Mouse (Mus musculus): ENCODE measurements around the gene Chrm3.
"Not testable (repeated sequence)": the region's sequence is repeated elsewhere in the genome, so short reads cannot be mapped to it uniquely, and the experiment has no call there.

Chrm3 gene

DNA sequence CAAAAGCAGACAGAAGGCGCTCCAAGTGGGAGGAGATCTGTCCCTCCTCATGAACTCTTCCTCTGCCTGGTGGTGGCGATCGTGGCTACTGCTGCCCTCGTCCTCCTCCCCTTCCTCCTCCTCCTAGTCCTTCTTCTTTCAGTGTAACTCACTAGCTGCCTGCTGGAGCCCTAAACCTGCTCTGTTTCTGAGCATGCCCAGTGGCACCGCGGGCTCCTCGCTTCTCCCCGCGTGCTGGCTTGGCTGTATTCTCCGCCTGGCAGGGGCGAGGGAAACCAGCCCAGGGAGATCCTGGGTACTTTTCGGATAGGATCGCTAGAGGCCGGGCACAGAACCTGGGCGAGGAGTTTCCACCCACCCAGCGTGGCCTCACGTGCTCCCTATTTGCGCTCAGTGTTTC lies at the start of gene Chrm3:
Gene Chrm3, minus strand, starts transcription at position 71 of the 400 bp plus-strand sequence.
- DNase-seq = no peak

DNA sequence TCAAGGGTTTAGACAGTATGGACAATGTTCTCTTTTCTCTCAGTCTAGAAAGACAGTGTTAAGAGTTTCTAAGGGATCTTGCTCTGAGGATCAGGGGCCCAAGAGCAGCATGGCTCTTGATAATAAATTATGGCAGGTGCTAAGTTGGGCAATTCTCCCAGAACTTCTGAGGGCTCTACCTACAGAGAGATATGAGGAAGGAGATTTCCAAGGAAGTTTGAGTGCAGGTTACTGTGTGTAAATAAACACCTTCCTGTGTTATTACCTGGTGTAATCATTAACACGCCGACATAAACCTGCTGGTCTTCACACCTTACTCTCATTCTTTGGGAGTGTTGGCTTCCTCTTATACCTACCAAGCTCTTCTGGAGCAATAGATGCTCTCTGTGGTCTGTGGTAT lies 33.7 kb upstream of the Chrm3 start:
- no peak for DNase-seq

DNA sequence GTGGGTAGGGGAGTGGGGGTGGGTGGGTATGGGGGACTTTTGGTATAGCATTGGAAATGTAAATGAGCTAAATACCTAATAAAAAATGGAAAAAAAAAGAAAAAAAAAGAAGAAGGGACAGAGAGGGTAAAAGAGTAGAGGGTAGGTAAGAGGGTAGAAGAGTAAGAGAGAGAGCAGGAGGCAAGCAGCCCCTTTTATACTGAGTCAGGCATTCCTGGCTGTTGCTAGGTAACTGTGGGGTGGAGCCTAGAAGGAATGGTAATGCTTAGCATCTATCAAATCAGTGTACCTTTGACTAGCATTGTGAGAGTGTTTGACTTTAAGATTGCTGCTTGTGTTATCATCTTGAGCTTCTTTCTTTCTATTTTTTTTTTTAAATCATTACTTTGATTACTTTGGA lies 14.8 kb upstream of the Chrm3 start:
- not testable (repeated sequence) for DNase-seq

DNA sequence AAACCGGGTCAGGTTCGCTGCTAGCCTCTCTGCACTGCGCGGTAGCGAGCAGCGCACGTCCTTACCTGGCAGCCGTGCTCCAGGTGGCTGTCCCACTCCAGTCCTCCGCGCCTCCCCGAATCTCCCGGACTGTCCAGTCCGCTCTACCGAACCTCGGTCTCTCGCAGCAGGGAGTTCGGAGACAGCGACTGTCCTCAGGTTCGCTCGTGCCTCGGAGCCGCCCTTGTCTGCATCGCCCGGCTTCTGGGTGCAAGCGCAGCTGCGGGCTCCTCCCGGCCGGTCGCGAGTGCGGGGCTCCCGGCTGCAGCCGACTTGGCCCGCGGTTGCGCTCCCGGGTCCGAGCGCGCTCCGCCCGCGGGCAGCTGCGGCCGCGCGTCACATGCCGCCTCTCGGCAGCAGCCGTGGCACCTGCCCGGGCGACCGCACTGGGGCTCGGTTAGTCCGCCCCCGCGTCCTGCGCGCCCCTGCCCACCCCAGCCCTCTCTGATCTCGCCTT lies 400 bp downstream of the Chrm3 start:
- DNase-seq = peak in 1 of 2 experiments; percentile 4

DNA sequence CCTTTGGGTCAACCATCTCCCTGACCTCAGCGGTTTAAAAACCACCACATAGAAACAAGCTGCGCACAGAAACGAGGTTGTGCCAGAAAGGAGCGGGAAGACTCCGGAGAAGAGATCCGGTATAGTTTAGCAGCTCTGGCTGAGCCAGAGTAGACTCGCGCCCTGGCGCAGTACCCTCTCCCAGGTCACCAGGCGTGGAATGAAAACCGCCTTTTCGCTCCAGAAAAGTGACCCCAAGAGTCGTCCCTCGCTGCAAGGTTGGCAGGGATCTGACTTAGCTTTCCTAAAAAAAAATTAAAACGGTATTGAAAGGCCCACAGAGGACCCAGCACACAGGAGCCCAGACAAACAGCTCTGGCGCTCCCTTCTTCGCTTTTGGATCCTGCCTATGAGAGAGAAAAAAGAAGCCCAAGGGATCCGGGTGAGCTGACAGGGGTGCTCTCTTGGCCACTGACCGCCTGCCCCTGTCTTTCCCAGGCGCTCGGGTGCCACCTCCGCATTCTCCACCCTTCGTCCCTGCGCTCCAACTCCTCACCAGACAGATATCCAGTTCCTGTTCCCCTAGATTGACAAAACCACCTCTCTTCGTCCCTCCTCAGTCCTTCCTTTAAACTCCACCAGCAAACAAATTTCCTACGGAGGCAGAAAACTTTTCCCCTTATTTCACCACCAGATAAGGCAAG lies 990 bp downstream of the Chrm3 start:
- DNase-seq = no peak

DNA sequence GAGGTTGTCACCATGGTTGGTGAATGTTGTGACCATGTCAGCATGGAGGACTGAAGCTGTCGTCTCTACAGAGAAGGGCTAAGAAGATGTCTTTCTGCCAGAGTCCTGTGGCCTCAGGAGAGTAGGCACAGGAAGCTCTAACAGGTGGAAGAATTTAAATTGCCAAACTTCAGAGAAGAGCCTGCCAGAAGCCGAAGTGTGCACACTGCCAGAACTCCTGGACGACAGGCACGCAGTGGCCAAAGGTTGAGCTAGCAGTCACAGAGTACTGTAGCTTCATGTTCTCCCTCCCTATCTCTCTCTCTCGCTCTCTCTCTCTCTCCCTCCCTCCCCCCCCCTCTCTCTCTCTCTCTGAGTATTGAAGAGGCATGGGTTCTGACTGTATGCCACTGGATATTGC lies 4.9 kb downstream of the Chrm3 start:
- no peak for DNase-seq

DNA sequence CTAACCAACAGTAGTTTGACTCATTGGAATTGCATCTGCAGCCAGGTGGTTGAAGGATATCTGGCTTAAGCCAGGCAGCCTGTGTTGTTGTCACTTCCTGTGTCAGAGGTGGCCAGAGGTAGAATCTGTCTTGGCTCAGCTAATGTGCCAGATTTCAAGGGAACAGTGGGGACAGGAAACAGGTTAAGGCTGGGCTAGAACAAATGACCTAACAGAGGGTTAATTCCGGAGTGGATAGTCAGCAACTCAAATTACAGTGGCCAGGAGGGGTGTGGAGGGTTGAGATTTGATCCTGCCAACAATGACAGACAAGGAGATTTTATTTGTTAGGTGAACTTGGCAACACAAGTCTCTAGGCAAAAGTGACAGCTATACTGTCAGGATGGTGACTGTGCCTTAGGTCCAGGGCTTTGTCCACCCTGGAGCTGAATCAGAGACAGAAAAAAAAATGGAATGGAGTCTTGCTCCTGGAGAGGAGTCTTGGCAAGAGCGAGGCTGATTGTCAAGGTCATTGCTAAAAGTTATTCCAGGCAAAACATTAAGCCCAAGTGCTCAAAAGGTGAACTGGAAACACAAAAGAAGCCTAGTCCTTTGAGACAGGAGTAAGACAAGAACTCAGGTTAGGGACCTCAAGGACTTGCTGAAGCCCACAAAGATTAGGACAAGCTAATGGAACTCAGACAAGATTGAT lies 5.6 kb downstream of the Chrm3 start:
- DNase-seq = no peak

DNA sequence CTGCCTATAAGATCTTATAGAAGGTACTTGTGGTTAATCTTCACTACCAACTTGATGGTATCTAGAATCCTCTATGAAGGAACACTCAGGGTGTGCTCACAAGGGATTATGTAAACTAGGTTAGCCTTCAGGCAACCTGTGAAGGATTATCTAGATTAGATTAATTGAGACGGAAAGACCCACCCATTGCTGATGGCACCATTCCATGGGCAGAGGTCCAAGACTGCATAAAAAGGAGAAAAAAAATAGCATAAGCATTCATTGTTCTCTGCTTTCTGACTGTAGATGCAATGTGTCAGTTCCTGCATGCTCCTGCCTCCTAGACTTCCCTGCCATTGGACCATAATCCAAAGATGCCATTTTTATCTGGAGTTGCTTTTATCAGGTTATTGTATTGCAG lies 8.5 kb downstream of the Chrm3 start:
- no peak for DNase-seq

DNA sequence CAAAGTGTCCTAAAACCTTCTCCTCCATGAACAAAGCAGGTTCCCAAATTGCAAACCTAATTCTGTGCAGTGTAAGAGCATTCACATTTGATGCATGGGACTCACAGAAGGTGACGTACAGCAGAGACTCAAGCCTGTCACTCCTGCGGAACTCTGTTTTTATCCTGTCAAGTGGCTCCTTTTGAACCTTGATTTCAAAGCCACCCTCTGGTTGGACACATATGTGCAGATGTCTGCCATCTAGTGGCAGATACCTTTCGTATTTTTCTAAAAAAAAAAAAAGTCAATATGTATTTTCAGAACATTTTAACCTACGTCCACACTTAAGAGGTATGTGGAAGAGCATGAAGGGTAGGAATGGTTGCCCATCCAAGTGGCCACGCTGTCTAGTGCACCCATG lies 16.3 kb downstream of the Chrm3 start:
- DNase-seq = peak; percentile 8 to 17

DNA sequence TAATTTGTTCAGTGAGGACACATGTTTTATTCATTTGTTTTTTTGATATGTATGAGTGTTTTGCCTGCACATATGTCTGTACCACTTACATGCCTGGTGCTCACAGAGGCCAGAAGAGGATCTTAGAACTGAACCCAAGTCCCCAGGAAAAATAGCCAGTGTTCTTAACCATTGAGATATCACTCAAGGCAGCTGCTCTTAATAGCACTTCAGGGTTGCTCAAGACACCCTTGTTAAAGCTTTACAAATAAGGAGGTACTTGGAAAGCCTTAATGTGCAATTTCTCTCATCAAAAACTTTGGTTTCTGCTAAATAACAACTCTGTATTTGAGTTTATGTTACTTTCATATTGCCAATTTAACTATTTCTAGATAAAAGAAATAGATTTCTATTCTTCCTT lies 25.1 kb downstream of the Chrm3 start:
- DNase-seq = no peak

DNA sequence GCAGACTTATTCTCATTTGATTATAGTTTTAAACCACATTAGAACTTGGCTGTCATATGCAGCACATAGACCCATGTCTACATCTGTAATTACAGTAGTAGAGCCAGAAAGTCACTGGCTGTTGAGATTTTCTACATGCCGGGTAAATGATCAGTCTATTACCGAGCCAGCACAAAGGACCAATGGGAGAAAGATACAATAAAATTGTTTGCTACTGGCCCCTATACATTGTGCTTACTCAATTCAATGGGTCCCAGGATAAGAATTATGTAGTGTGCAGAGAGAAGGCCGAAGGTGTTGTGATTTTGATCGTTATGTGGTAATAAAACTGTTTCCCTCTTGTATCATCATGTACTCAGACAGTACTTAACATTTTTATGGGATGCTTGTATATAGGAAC lies 27.9 kb downstream of the Chrm3 start:
- DNase-seq = no peak

DNA sequence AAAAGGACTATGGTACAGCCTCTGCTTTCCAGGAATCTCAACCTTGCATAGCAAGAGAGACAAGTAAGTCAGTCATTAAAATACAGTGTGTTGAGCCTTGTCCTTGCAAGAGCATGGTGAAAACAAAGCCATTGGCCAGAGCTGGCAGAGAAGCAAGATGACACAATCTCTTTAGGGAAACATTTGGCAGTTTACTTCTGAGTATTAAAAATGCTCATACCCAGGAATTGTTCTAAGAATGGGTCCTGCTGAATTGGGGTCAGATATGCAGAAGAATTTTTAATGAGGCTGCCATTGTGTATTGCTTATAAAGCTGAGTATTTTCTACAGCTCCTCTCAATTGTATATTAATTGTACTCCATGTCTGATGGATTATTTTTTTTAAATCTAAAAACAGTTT lies 50.8 kb downstream of the Chrm3 start:
- no peak for DNase-seq

DNA sequence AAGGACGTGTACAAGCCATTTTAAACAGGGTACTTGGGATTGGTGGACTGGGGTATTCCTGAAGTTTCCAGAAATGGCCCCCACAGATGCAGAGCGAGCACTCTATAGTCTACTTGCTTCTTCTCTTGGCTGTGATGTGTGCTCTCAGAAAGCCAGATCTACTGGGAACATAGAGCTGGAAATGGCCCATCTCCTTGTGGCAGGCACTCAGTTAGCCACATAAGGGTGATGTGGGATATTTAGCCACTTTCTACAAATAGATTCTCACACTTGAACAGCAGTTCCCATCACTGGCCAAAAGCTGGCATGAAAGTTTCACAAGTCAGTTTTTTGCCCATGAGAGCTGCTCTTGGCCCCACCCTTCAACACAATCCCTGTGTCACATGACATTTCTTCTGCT lies 65.5 kb downstream of the Chrm3 start:
- DNase-seq = no peak

DNA sequence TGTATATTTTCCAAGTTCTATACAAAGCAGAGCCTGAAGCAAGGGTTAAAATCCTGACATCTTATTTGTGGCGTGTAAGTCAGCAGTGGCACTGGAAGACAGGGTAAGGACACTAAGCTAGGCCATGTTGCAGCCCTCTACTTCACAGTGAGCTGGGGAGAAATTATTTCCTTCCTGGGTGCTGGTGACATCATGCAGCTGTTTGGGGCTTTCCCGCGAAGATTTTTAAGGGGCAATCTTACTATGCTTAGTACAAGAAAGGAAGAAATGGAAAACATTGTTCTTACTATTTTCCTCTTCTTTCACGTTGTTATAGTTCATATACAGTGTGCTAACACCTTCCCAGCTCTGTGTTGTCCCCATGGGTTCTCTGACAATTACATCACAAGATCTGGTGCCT lies 76.3 kb downstream of the Chrm3 start:
- DNase-seq = no peak

DNA sequence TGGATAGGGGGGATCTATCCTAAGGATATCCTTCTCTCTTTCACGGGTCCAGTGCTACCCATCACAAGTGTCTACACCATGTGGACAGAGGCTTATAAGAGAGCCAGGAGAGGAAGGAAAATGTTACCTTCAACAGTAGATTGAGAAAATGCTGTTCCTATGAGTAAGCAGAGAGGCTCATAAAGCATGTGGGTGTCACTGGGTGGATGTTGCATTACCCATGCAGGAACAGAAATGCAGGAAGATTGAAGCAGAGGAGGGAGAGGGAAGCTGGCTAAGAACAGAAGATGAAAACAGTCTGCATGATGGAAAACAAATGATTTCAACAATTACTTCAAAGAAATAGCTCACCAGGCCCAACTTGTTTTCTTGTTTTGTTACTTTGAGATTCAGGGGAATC lies 85.7 kb downstream of the Chrm3 start:
- no peak for DNase-seq

DNA sequence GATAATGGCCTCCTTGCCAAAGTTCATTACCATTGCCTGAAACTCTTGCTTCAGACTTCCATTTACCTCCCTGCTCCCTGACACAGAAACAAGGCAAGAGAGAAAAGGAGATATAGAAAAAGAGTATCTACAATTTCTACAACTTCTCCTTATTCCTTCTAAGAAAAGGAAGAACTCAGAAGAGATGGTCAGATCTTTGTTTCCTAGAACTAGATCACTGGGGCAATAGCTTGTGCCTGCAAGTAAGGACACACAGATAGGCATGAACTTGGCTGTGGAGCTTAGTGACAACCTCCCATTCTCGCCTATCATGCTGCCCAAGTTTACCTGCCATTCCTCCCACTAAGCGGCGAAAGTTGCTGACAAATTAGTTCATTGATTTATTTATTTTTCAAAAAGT lies 96.9 kb downstream of the Chrm3 start:
- no peak for DNase-seq

DNA sequence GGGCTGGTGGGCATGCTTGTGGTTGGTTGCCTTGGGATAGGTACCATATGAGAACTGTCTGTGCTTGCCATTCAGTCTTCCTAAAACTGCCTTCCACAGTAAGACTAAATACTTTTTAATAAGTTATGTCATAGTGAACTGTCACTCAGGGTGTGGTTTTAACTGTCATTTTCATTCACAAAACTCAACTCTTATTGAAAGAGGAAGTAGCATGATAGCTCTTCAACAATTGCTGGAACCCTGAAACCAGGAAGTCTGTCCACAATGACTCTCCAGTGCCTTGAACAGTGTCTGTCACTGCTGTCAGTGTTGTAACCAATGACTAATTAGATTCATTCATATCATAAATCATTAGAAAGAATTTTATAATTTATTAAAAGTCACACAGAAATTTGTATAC lies 107.6 kb downstream of the Chrm3 start:
- DNase-seq = peak; percentile 5 to 13

DNA sequence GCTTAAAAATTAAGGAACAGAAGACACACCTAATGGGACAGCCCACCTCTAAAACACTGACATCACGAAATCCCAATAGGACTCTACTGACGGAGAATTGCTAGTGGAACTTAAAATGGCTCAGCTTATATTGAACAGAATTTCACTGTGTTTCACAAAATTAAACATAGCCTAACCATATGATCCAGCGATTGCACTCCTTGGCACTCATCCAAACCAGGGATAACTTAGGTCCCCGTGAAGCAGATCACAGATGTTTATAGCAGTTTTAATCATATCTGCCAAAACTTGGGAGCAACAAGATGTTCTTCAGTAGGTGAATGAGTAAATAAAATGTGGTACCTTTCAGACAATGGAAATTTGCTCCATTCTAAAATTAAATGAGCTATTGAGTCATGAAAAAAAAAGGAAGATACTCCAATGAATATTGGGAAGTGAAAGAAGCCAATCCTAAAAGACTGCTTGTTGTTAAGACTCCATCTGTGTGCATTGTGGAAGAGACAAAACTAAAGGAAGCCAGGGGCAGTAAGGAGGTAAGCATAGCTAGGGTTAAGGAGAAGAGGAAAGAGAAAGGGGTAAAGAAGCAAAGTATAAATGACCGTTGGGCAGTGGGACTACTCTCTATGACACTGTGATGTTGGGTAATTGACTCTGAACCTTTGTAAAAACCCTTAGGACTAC lies 109.0 kb downstream of the Chrm3 start:
- DNase-seq = no peak

DNA sequence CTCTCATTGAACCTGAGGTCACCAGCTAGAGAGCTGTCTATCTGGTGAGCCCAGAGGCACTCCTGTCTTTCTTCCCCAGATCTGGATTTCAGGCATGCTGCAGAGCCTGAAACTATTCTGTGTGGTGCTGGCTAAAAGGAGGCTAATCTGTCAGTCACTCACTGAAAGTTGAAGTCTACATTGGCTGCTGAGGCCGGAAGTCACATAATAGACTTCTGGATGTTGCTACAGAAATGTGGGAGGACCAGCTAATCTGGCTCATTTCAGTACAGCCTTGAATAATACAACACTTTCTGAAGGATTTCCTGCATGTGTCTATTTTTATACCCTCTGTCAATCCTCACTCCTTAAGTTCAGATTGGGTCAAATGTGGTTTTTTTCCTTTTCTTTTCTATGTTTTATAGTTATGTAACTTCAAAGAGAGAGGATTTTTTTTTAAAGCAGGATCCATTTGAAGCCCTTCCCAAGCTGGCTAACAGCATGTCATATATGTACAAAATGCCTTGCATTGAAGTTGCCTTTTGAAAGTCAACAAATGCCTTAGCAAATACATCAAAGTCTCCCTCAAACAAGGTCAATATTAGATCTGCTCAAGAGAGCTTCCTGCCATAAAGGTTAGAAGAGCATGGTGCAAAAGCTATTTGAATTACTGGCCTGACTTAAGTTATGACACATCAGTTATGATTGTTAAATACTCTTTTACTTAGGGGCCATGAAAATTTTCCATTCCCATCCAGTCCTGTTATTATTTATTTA lies 116.2 kb downstream of the Chrm3 start:
- no peak for DNase-seq

DNA sequence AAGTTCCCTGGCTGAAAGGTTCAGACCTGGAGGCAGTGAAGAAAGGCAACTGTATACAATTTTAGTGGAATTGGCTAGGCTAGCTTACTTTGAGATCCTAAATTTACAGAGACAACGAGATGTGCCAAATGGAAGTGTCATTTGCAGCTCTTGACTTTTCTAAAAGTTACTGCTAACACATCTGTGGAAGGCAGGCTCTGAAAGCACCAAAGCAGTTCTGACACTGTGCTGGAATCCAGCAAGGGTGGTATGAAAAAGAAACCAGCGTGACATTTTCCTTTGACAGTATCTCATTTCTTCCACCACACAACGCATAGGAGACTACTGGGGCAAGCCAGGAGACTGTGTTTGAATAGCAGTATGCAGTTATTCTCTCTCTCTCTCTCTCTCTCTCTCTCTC lies 120.4 kb downstream of the Chrm3 start:
- no peak for DNase-seq

DNA sequence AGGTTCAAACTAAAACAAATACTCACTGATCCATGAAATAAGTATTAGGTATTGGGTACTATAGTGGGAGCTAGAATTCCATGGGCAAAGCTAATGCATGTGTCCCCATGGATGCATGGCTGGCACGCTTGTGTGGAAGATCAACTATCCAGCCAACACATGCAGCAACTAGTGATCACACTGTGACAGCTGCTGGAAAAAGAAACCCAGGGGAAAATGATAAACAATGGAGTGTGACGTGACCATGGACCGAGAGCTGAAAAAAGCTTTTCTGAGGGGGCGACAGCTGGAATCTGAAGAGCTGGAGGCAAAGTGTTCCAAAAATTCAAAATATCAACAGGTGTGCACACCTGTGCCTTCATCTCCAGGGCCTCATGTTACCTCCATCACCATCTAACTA lies 120.8 kb downstream of the Chrm3 start:
- DNase-seq = no peak

DNA sequence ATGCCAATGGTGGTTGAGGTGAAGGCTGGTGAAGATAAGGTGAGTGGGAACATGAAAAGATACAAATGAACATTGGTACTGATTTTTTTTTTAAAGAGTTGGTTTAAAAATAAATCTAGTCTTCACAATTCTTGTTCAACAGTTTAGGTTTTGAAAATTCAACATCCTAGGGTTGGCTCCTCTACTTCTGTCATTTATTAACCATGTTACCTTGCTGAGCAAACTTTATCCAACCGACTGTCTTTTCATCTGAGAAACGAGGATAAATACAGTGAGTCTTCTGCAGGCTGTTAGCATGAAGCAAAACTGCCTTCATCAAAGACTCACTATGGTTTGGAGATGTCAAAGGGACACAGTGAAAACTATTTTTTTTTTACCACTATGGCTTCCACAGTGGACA lies 123.0 kb downstream of the Chrm3 start:
- no peak for DNase-seq

DNA sequence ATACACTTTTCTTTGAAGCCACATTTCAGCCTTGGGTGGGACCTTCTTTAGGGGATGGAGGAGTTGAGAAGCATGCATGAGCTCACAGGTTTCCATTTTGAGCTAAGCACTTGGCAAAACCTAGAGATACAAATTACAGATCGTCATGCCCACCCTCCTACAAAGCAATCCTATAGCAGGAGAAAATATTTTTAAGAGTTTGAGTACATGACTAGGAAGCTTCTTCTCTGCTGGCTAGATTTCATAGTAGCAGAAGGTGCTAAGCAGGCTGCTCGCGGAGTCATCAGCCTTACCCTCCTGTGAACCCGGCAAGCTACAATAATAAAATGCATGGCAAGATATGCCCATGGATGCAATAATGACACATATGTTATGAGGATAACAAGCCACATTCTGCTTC lies 124.4 kb downstream of the Chrm3 start:
- no peak for DNase-seq
